Mouse (Mus musculus) heart, postnatal 0 days (tissue): Measurements from ENCODE around the gene Gm29797.

Experiments used
- CTCF ChIP-seq: IDR thresholded peaks from 2 replicates; pipeline ENCODE4 v1.5.1; 2016; ENCODE audit warnings: antibody characterized with exemption, control low read depth, low read depth
- EP300 ChIP-seq: IDR thresholded peaks from 2 replicates; pipeline ENCODE4 v1.6.1; 2016; ENCODE audit warnings: antibody characterized with exemption, low read depth

DNA sequence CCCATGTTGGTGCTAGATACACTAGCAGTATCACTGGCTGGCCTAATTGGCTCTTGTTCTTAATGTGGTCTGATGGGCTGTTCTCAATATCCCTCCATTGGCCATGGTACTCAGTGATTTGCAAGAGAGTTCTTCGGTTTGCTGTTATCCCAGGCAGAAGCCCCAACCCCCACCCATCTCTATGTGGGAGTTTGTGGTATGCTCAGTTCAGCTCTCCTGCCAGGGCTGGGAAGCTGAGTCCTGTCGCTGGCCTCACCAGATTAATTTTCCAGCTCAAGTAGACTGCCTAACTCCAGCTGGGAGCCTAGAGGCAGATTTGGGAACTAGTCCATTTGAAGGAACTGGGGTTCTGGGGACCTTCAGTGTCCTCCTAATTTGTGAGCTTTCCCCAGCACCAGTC is 607 bp downstream of the Gm29797 start:
- TF ChIP-seq CTCF, result no peak
- TF ChIP-seq EP300, result no peak
